Mouse (Mus musculus): ENCODE data around the gene Pdlim5. TPM values are rescaled to one million over a fixed set of nuclear protein-coding genes. Genes with fewer than 3 reads are reported as not detected.

Gene Pdlim5
- polyA plus RNA-seq, 1 experiment from 2014 or later = 15.6 TPM

GRCm38 (mm10) chr3:142228665-142229064 is 166.8 kb downstream of the Pdlim5 start:
- Histone ChIP-seq H3K9ac (ENCODE audit: low read length) (no peak overlapping the region), H3K4me2 (ENCODE audit: low read depth, severe bottlenecking) (no peak overlapping the region), H3K4me1 (ENCODE audit: control insufficient read depth, insufficient read depth, low read length) (peaks cover 5% of the 10 kb centered on the region), H3K27me3 (ENCODE audit: control insufficient read depth, insufficient read depth, low read length) (peaks cover 15% of the 10 kb centered on the region; the same call in 1 of the 2 replicates), H3K36me3 (ENCODE audit: control insufficient read depth, insufficient read depth, low read length) (no peaks in the 10 kb centered on the region), H3K27ac (replicated peaks; ENCODE audit: low read depth, low read length) (no peak overlapping the region), H3K4me3 (ENCODE audit: low read depth, low read length) (no peak overlapping the region), H3K9me3 (ENCODE audit: control insufficient read depth, low read length) (no peaks in the 10 kb centered on the region)
- 80% methylated on average over 7 of the region's 7 CpGs for WGBS
- ATAC-seq (ENCODE audit: insufficient number of reproducible peaks, low FRiP score, low TSS enrichment, low read depth) (no peak; the same call in 1 of the 2 replicates), DNase-seq (ENCODE audit: low spot score) (peak; percentile 23)

GRCm38 (mm10) chr3:142222471-142223103 is 172.9 kb downstream of the Pdlim5 start:
- no peaks in the 10 kb centered on the region for H3K9me3 ChIP-seq (ENCODE audit: control insufficient read depth, low read length)
- no peak overlapping the region for H3K4me3 ChIP-seq (ENCODE audit: low read depth, low read length)
- H3K9ac ChIP-seq (ENCODE audit: low read length) = no peak overlapping the region
- ATAC-seq (ENCODE audit: insufficient number of reproducible peaks, low FRiP score, low TSS enrichment, low read depth) (no peak), DNase-seq (ENCODE audit: low spot score) (peak; percentile 46)
- peaks cover 7% of the 10 kb centered on the region; the same call in 1 of the 2 replicates for H3K27me3 ChIP-seq (ENCODE audit: control insufficient read depth, insufficient read depth, low read length)
- H3K36me3 ChIP-seq (ENCODE audit: control insufficient read depth, insufficient read depth, low read length) = no peaks in the 10 kb centered on the region
- 58% methylated on average over 7 of the region's 7 CpGs for WGBS
- H3K27ac ChIP-seq (replicated peaks; ENCODE audit: low read depth, low read length) = no peak overlapping the region
- peaks cover 12% of the 10 kb centered on the region for H3K4me1 ChIP-seq (ENCODE audit: control insufficient read depth, insufficient read depth, low read length)
- no peak overlapping the region for H3K4me2 ChIP-seq (ENCODE audit: low read depth, severe bottlenecking)

GRCm38 (mm10) chr3:142219910-142220309 is 175.6 kb downstream of the Pdlim5 start:
- no peak overlapping the region for H3K4me2 ChIP-seq (ENCODE audit: low read depth, severe bottlenecking)
- no peaks in the 10 kb centered on the region for H3K9me3 ChIP-seq (ENCODE audit: control insufficient read depth, low read length)
- DNase-seq (ENCODE audit: low spot score) (no peak), ATAC-seq (ENCODE audit: insufficient number of reproducible peaks, low FRiP score, low TSS enrichment, low read depth) (no peak)
- H3K27me3 ChIP-seq (ENCODE audit: control insufficient read depth, insufficient read depth, low read length) = 0 out of 2 replicates have a peak, but pooled peaks cover 5% of the 10 kb centered on the region
- no peak overlapping the region for H3K4me3 ChIP-seq (ENCODE audit: low read depth, low read length)
- H3K9ac ChIP-seq (ENCODE audit: low read length) = no peak overlapping the region
- peaks cover 11% of the 10 kb centered on the region for H3K4me1 ChIP-seq (ENCODE audit: control insufficient read depth, insufficient read depth, low read length)
- 69% methylated on average over 9 of the region's 9 CpGs for WGBS
- no peak overlapping the region for H3K27ac ChIP-seq (replicated peaks; ENCODE audit: low read depth, low read length)
- no peaks in the 10 kb centered on the region for H3K36me3 ChIP-seq (ENCODE audit: control insufficient read depth, insufficient read depth, low read length)

- Histone ChIP-seq H3K36me3 (ENCODE audit: control insufficient read depth, insufficient read depth, low read length) (no peaks in the 10 kb centered on the region), H3K9ac (ENCODE audit: low read length) (no peak overlapping the region), H3K27ac (replicated peaks; ENCODE audit: low read depth, low read length) (no peak overlapping the region), H3K4me1 (ENCODE audit: control insufficient read depth, insufficient read depth, low read length) (peaks cover 8% of the 10 kb centered on the region), H3K4me3 (ENCODE audit: low read depth, low read length) (no peak overlapping the region), H3K27me3 (ENCODE audit: control insufficient read depth, insufficient read depth, low read length) (no peaks in the 10 kb centered on the region), H3K4me2 (ENCODE audit: low read depth, severe bottlenecking) (no peak overlapping the region), H3K9me3 (ENCODE audit: control insufficient read depth, low read length) (no peaks in the 10 kb centered on the region)
- ATAC-seq (ENCODE audit: insufficient number of reproducible peaks, low FRiP score, low TSS enrichment, low read depth) (peak; percentile 60; the same call in 1 of the 2 replicates), DNase-seq (ENCODE audit: low spot score) (no peak)
- 10% methylated on average over 2 of the region's 2 CpGs for WGBS
Observed at GRCm38 (mm10) chr3:142212821-142213220, 182.7 kb downstream of the Pdlim5 start.

- Histone ChIP-seq H3K27me3 (ENCODE audit: control insufficient read depth, insufficient read depth, low read length) (no peaks in the 10 kb centered on the region), H3K9ac (ENCODE audit: low read length) (no peak overlapping the region), H3K9me3 (ENCODE audit: control insufficient read depth, low read length) (no peaks in the 10 kb centered on the region), H3K4me3 (ENCODE audit: low read depth, low read length) (no peak overlapping the region), H3K36me3 (ENCODE audit: control insufficient read depth, insufficient read depth, low read length) (no peaks in the 10 kb centered on the region), H3K4me1 (ENCODE audit: control insufficient read depth, insufficient read depth, low read length) (peaks cover 8% of the 10 kb centered on the region), H3K4me2 (ENCODE audit: low read depth, severe bottlenecking) (no peak overlapping the region), H3K27ac (replicated peaks; ENCODE audit: low read depth, low read length) (no peak overlapping the region)
- ATAC-seq (ENCODE audit: insufficient number of reproducible peaks, low FRiP score, low TSS enrichment, low read depth) (no peak), DNase-seq (ENCODE audit: low spot score) (no peak)
- 25% methylated on average over 3 of the region's 3 CpGs for WGBS
Observed at GRCm38 (mm10) chr3:142212186-142212585, 183.3 kb downstream of the Pdlim5 start.

- WGBS = 59% methylated on average over 6 of the region's 6 CpGs
- no peak overlapping the region for H3K4me2 ChIP-seq (ENCODE audit: low read depth, severe bottlenecking)
Observed at GRCm38 (mm10) chr3:142209981-142210380, 185.5 kb downstream of the Pdlim5 start.

GRCm38 (mm10) chr3:142209057-142209456 is 186.4 kb downstream of the Pdlim5 start:
- Histone ChIP-seq H3K9me3 (ENCODE audit: control insufficient read depth, low read length) (no peaks in the 10 kb centered on the region), H3K4me1 (ENCODE audit: control insufficient read depth, insufficient read depth, low read length) (peaks cover 8% of the 10 kb centered on the region), H3K4me2 (ENCODE audit: low read depth, severe bottlenecking) (no peak overlapping the region), H3K27ac (replicated peaks; ENCODE audit: low read depth, low read length) (no peak overlapping the region), H3K36me3 (ENCODE audit: control insufficient read depth, insufficient read depth, low read length) (no peaks in the 10 kb centered on the region), H3K9ac (ENCODE audit: low read length) (no peak overlapping the region), H3K4me3 (ENCODE audit: low read depth, low read length) (no peak overlapping the region), H3K27me3 (ENCODE audit: control insufficient read depth, insufficient read depth, low read length) (no peaks in the 10 kb centered on the region)
- WGBS = 89% methylated on average over 11 of the region's 11 CpGs
- DNase-seq (ENCODE audit: low spot score) = no peak
- no peak for ATAC-seq (ENCODE audit: insufficient number of reproducible peaks, low FRiP score, low TSS enrichment, low read depth)

More at GRCm38 (mm10) chr3:142209981-142210380, 185.5 kb downstream of the Pdlim5 start:
- peaks cover 8% of the 10 kb centered on the region for H3K4me1 ChIP-seq (ENCODE audit: control insufficient read depth, insufficient read depth, low read length)
- H3K27me3 ChIP-seq (ENCODE audit: control insufficient read depth, insufficient read depth, low read length) = no peaks in the 10 kb centered on the region
- H3K27ac ChIP-seq (replicated peaks; ENCODE audit: low read depth, low read length) = no peak overlapping the region
- no peaks in the 10 kb centered on the region for H3K36me3 ChIP-seq (ENCODE audit: control insufficient read depth, insufficient read depth, low read length)
- ATAC-seq (ENCODE audit: insufficient number of reproducible peaks, low FRiP score, low TSS enrichment, low read depth) (no peak), DNase-seq (ENCODE audit: low spot score) (no peak)
- no peak overlapping the region for H3K9ac ChIP-seq (ENCODE audit: low read length)
- no peaks in the 10 kb centered on the region for H3K9me3 ChIP-seq (ENCODE audit: control insufficient read depth, low read length)
- no peak overlapping the region for H3K4me3 ChIP-seq (ENCODE audit: low read depth, low read length)

- Histone ChIP-seq H3K4me1 (ENCODE audit: control insufficient read depth, insufficient read depth, low read length) (peaks cover 5% of the 10 kb centered on the region), H3K27ac (replicated peaks; ENCODE audit: low read depth, low read length) (no peak overlapping the region), H3K9ac (ENCODE audit: low read length) (no peak overlapping the region), H3K27me3 (ENCODE audit: control insufficient read depth, insufficient read depth, low read length) (no peaks in the 10 kb centered on the region), H3K4me3 (ENCODE audit: low read depth, low read length) (no peak overlapping the region), H3K36me3 (ENCODE audit: control insufficient read depth, insufficient read depth, low read length) (no peaks in the 10 kb centered on the region), H3K4me2 (ENCODE audit: low read depth, severe bottlenecking) (no peak overlapping the region), H3K9me3 (ENCODE audit: control insufficient read depth, low read length) (no peaks in the 10 kb centered on the region)
- DNase-seq (ENCODE audit: low spot score) (no peak), ATAC-seq (ENCODE audit: insufficient number of reproducible peaks, low FRiP score, low TSS enrichment, low read depth) (no peak)
- WGBS = 92% methylated on average over 6 of the region's 6 CpGs
Observed at GRCm38 (mm10) chr3:142207488-142207887, 188.0 kb downstream of the Pdlim5 start.

- H3K9ac ChIP-seq (ENCODE audit: low read length) = no peak overlapping the region
- 26% methylated on average over 3 of the region's 3 CpGs for WGBS
- H3K27me3 ChIP-seq (ENCODE audit: control insufficient read depth, insufficient read depth, low read length) = no peaks in the 10 kb centered on the region
- H3K36me3 ChIP-seq (ENCODE audit: control insufficient read depth, insufficient read depth, low read length) = no peaks in the 10 kb centered on the region
- ATAC-seq (ENCODE audit: insufficient number of reproducible peaks, low FRiP score, low TSS enrichment, low read depth) (no peak), DNase-seq (ENCODE audit: low spot score) (no peak)
- H3K9me3 ChIP-seq (ENCODE audit: control insufficient read depth, low read length) = no peaks in the 10 kb centered on the region
- peaks cover 5% of the 10 kb centered on the region for H3K4me1 ChIP-seq (ENCODE audit: control insufficient read depth, insufficient read depth, low read length)
- no peak overlapping the region for H3K27ac ChIP-seq (replicated peaks; ENCODE audit: low read depth, low read length)
- no peak overlapping the region for H3K4me3 ChIP-seq (ENCODE audit: low read depth, low read length)
- H3K4me2 ChIP-seq (ENCODE audit: low read depth, severe bottlenecking) = no peak overlapping the region
Observed at GRCm38 (mm10) chr3:142206316-142206715, 189.2 kb downstream of the Pdlim5 start.

Measured in limb, embryonic 11.5 days (tissue).